Mouse (Mus musculus) CH12.LX (cell line): ENCODE results near the gene Scnn1a.

Experiments
- CTCF ChIP-seq, 2 experiments: IDR thresholded peaks in 1 of 2; conservative IDR thresholded peaks in 1 of 2; 2 replicates each; pipeline ENCODE4 v1.5.1; 2011 to 2012; ENCODE audit warnings: low read depth in 2 of 2, low read length in 2 of 2, improper control_type of control experiment in 1 of 2, inconsistent platforms in 1 of 2, mild to moderate bottlenecking in 1 of 2, moderate library complexity in 1 of 2
- E2F4 ChIP-seq: IDR thresholded peaks from 2 replicates; pipeline ENCODE4 v1.6.1; 2011; ENCODE audit warnings: low read depth, low read length, improper control_type of control experiment; ENCODE audit not compliant: insufficient replicate concordance
- EP300 ChIP-seq: IDR thresholded peaks from 2 replicates; pipeline ENCODE4 v1.6.1; 2011; ENCODE audit warnings: low read length, improper control_type of control experiment
- ETS1 ChIP-seq: conservative IDR thresholded peaks from 2 replicates; pipeline ENCODE4 v1.6.1; 2012; ENCODE audit warnings: low read depth, mild to moderate bottlenecking, inconsistent platforms, low read length, improper control_type of control experiment, moderate library complexity
- POLR2A ChIP-seq: IDR thresholded peaks from 2 replicates; pipeline ENCODE4 v1.6.1; 2011; ENCODE audit warnings: low read depth, mild to moderate bottlenecking, improper control_type of control experiment, low read length
- RCOR1 ChIP-seq: conservative IDR thresholded peaks from 2 replicates; pipeline ENCODE4 v1.6.1; 2012; ENCODE audit warnings: low read depth, mild to moderate bottlenecking, inconsistent platforms, low read length, improper control_type of control experiment
- TBP ChIP-seq: conservative IDR thresholded peaks from 2 replicates; pipeline ENCODE4 v1.6.1; 2011; ENCODE audit warnings: low read depth, low read length, improper control_type of control experiment
- UBTF ChIP-seq: IDR thresholded peaks from 2 replicates; pipeline ENCODE4 v1.6.1; 2012; ENCODE audit warnings: low read depth, mild to moderate bottlenecking, inconsistent platforms, low read length, improper control_type of control experiment, moderate library complexity
- USF1 ChIP-seq: IDR thresholded peaks from 2 replicates; pipeline ENCODE4 v1.6.1; 2014; ENCODE audit warnings: low read depth, mild to moderate bottlenecking, inconsistent platforms, low read length, improper control_type of control experiment

DNA sequence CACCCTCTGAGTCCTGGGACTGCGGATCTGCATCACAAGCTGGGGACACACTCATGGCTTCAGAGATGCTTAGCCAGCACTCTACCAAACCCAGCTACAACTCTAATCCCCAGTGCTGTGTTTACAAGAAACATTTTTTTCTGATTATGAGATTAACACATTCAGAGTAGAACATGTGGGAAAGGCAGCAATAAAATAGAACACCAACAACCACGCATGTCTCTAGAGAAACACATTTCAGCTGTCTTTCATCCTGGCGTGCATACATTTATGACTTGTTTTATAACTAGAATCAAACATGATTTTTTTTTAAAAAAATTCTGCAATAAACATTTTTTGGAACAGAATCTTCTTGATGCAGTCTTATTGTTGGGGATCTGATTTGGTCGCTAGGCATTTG is 33.5 kb upstream of the Scnn1a start:
- no peak for TF ChIP-seq ETS1
- TF ChIP-seq RCOR1, result no peak
- no peak for TF ChIP-seq CTCF (conservative IDR thresholded peaks at IDR 0.05 in 1 of 2, IDR thresholded peaks at IDR 0.05 in 1 of 2; ENCODE audit: low read depth in 2 of 2, low read length in 2 of 2)
- TF ChIP-seq EP300, result no peak
- no peak for TF ChIP-seq USF1
- TF ChIP-seq TBP, result no peak
- TF ChIP-seq E2F4, result no peak
- TF ChIP-seq POLR2A, result no peak
- no peak for TF ChIP-seq UBTF
